Mouse (Mus musculus) neural tube, embryonic 10.5 days (tissue): ENCODE results near the gene Gpcpd1.
"Not testable (repeated sequence)": the region's sequence is repeated elsewhere in the genome, so short reads cannot be mapped to it uniquely, and the experiment has no call there.

Experiments used
- DNase-seq: peaks from one replicate; pipeline ENCODE4 v3.0.0-alpha.2; 2017; ENCODE audit warnings: low spot score; ENCODE audit errors: extremely low spot score

Gene Gpcpd1

DNA sequence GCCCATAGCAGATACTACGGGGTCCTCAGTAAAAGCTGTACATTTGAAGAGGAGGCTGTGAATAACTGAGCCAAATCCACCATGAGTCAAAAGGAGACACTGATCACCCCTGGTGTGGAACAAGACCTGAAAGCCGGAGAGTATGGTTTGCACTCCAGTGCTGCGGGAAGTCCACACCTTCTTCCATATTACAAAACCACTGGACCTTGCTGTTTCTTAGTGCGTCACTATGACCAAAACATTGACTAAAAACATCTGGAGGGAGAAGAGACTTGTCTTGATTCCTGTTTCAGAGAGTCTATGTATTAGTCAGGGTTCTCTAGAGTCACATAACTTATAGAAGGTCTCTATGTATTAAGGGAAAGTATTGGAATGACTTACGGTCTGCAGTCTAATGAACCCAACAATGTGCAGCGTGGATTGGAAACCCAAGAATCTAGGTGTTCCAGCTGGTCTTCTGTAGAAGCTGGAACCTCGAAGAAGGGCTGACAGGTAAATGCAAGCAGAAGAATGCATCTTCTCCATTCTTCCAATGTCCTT, at the start of gene Gpcpd1:
Gene Gpcpd1, minus strand, starts transcription at position 490 of the 540 bp plus-strand sequence.
- DNase-seq: no peak

DNA sequence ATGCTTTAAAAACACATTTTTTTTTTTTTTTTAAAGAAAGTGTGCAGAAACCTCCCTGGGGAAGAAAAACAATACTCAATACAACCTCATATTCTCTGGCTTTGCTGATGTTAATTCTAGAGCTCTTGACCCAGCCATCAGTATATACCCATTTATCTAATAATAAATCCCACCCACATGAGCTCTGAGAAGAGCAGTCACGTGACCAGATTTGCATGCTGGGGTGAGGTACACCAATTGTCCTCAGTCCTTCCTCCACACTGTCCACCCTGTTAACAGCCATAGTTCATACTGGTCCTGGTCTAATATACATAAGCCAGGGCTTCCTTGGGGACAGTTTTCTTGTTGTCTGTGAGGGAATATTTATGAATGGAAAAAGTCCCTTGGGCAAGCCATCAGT, 49.0 kb upstream of the Gpcpd1 start:
- DNase-seq: no peak

DNA sequence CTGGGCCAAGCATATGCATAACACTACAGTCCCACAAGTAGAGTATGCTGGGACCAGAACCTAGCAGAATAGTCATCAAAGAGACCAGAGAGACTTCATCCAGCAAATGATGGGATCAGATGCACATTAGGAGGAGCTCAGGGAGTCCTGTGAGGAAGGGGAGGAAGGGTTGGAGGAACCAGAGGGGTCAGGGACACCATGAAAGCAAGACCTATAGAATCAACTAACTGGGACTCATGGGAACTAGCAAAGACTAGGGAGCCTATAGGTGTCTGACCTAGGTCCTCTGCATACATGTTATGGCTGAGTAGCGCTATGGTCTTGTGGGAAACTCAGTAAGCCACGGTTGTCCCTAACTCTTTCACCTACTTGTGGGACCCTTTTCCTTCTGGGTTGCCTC, 41.1 kb upstream of the Gpcpd1 start:
- DNase-seq: no peak

- DNase-seq: no peak
Observed at GRCm38 (mm10) chr2:132623092-132623491, 35.6 kb upstream of the Gpcpd1 start.

GRCm38 (mm10) chr2:132617693-132618092, 30.2 kb upstream of the Gpcpd1 start:
- no peak for DNase-seq

DNA sequence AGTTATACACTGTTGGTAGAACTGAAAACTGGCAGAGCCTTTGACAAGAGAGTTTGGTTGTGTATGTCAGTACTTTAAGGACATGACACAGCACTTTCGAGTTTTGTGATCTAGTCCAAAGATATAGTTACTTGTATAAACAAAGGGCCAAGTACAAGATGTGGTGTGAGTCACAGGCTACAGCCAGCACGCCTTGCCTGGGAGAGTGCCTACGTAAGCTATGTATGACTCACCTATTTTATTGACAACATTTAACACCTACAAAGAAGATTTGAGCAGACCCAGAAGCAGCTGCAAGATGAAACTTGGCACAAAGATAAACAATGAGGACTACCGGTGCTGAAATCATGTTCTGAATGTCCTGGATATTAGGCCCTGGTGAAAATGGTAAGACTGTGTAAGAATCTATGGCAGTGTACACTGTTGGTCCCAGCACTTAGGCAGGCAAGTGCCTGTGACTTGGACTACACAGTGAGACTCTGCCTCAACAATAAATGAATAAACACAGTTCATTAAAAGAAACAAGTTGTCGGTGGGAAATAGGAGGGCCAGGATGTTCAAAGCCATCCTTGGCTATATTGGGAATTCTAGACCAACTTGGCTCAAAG, 26.2 kb upstream of the Gpcpd1 start:
- DNase-seq: no peak

DNA sequence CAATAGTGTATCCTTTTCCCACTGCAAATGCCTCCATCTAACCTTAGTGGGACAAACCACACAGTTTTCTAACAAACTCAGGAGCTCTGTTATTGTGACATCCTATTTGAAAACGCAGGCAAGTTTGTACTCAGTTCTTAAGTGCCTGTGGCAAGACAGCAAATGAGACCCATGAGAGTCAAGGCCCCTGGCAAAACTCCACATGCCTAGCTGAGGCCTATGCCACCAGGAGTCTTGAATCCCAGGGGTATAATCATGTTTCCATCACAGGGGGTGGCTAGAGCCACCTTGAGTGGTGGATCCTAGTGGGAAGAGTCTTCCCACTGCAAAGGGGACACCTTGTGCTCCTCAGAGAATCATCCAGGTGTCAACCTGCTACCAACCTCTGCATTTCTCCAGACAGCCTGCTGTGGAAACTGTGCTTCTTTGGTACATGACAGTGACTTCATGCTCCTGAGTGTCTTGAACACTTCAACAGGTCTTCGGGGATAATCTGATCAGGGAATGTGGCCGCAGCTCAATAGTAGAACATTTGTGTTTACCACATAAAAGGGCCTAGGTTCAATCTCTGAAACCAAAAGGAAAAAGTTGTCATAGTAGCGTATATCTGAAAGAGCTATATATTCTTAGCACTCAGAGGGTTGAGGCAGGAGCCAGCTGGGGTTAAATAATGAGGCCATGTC, 24.2 kb upstream of the Gpcpd1 start:
- no peak for DNase-seq

GRCm38 (mm10) chr2:132607141-132608093, 19.9 kb upstream of the Gpcpd1 start:
- no peak for DNase-seq

- no peak for DNase-seq
Observed at GRCm38 (mm10) chr2:132605795-132606563, 18.4 kb upstream of the Gpcpd1 start.

DNA sequence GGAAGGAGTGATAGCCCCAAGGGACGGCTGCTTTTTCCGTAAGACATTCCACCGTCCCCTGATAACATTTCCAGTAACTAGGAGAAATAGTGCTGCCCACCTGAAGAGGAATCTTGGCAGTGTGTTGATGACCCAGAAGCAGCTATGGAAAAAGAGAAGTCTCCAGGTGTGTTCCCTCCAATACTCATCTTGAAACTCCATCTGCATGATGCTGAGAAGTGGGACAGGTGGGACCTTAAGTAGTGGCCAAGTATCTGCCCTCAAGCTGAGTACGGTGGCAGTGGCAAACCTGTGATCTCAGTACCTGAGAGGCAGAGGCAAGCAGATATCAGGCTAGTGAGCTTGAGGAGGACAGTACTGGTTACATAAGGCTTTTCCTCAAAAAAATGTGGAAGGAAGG, 17.4 kb upstream of the Gpcpd1 start:
- DNase-seq: no peak

- DNase-seq: no peak
Observed at GRCm38 (mm10) chr2:132603706-132604105, 16.2 kb upstream of the Gpcpd1 start.

GRCm38 (mm10) chr2:132601777-132602176, 14.2 kb upstream of the Gpcpd1 start:
- DNase-seq: no peak

DNA sequence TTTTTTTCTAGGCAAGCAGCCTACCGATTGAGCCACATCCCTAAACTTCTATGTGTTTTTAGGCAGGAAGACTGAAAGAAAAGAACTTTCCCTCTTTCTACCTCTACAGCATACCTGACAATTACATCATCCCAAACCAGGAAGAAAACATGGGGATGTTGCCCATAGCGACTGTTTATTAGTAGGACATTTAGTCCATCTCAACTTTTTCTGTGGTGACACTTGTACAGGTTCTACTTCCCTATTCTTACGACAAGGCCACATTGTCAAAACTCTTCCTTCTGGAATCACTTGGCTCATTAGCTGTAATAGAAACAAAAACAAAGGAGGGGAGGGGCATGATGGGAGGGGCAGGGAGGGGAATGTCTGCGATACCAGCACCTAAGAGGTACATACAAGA, 12.6 kb upstream of the Gpcpd1 start:
- no peak for DNase-seq

DNA sequence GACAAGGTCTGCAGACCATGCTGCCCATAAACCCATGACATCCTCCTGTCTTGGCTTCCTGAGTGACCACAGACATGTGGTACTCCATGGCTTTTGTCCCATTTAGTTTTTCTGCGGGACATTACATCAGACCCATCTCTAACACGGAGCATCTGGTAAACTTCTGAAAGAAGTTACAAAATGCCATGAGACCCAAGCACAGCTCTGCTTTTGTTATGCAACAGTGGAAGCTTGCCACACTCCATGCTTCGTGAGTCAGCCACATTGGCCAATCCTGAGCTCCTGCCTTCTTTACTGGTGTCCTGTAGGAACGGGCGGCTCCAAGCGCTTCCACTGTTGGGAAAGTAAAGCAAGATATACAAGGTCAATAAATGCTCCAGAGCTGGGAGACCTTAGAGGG, 11.6 kb upstream of the Gpcpd1 start:
- no peak for DNase-seq

DNA sequence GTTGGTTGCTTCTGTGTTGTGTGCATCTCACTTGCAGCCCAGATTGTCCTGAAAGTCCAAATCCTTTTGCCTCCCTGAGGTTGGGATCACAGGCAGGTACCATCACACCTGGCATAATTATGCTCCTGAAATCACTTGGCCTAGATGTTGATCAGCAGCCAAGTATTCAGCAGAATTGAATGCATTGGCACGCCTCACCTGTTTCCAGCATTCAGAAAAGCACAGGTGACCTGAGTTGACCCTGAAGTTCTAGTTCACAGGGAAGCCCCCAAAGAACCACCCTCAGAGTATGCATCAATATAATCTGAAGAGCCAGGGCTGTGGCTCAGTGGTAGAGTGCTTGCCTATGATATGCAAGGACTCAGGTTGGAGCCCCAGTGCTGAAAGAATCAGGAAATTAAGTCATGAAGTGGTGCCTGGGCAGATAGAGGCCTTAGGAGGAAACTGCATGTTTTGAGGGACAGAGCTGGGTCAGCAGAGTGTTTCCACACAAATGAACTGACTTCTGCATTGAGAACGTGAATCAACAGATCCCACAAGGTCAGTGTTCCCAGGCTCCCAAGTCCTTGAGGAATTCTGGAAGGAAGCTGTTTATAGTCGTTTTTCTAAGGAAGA, 10.4 kb upstream of the Gpcpd1 start:
- DNase-seq: no peak

DNA sequence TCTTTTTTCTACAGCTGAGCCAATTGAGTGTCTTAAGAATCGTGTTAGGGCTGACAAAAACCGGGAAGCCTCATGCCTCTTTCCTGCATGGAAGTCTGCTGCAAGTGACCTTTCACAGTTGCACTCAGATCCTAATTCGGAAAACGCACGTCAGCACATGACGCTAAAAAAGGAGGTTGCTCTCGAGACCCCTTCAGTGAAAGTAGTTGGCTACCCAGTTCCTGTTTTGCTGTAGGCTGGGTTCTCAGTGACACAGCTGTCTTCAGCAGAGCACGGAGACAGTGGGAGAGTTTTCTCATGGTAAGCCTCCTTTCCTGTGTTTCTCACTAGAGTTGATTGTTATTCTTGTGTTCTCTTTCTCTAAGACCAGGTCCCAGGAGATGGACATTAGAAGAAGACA, 9.7 kb upstream of the Gpcpd1 start:
- no peak for DNase-seq

DNA sequence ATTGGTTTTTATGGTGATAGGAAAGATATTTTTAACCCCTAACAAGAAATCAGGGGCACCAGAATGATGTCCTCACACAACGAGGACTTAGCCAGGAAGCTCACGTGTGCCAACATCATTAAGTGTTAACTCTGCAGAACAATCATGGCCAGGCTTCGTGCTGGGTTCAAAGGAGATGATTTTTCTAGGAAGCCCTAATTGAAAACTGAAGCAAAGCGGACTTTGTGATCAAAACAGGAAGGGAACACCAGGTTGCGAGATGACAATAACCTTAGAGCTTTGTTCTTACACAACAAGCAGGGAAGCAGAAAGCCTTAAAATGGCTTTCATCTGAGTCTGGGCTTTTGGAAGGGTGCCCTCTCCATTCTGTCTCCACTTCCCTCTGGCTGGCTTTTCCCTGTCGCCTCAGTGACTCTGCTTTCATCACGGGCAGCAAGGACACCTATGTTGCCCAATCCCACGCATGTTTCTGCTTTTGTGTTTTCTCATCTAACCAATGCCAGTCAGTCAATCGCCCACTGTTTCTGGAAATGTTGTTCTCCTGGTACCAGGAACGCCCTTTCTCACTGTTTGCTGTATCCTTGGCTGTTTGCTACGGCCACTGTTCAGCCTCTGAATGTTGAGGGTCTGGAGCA, 8.2 kb upstream of the Gpcpd1 start:
- no peak for DNase-seq

DNA sequence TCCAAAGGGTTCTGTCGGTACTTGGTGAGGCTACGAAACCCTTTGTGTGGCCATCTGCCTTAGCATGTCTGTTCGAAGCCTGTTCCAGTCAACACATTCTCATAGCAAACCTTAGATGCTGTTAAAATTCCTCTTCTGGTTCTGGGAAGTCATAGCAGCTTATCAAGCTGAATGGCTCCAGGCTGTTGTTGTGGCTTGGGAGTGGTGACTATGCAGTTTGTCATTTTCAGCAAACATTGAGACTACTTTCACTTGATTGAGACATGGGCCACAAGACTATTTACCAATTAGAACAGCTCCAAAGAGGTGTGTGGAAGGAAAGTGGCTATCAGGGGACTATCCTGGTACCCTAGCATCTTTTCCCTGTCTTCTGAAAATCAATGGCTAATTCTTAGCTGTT, 4.6 kb upstream of the Gpcpd1 start:
- no peak for DNase-seq

DNA sequence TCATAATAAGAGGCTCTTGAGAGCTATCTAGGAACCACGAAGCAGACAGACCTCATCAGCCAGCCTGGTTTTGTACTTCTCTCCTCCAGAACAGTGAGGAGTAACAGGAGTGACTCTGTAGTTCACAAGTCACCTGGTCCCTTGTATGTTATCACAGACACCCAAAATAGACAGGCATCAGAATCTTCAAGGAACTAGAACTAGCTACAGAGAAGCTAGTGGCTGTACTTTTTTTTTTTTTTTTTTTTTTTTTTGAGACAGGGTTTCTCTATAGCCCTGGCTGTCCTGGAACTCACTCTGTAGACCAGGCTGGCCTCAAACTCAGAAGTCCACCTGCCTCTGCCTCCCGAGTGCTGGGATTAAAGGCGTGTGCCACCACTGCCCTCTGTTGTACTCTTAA, 4.0 kb upstream of the Gpcpd1 start:
- DNase-seq: not testable (repeated sequence)

GRCm38 (mm10) chr2:132589906-132590538, 2.5 kb upstream of the Gpcpd1 start:
- DNase-seq: no peak
